Mouse (Mus musculus): ENCODE data around the gene Rps29.

- TF ChIP-seq CTCF (IDR thresholded peaks at IDR 0.05; ENCODE audit: low read depth, low read length) (no peak), POLR2A (IDR thresholded peaks at IDR 0.05; ENCODE audit: borderline replicate concordance, low read depth, low read length) (no peak)
Measured at GRCm38 (mm10) chr12:69177526-69177925, 18.5 kb upstream of the Rps29 start.

Measured in bone marrow macrophage, adult 2 months (primary cell).